Mouse (Mus musculus): ENCODE measurements around the gene Zfp710.

Gene Zfp710

DNA sequence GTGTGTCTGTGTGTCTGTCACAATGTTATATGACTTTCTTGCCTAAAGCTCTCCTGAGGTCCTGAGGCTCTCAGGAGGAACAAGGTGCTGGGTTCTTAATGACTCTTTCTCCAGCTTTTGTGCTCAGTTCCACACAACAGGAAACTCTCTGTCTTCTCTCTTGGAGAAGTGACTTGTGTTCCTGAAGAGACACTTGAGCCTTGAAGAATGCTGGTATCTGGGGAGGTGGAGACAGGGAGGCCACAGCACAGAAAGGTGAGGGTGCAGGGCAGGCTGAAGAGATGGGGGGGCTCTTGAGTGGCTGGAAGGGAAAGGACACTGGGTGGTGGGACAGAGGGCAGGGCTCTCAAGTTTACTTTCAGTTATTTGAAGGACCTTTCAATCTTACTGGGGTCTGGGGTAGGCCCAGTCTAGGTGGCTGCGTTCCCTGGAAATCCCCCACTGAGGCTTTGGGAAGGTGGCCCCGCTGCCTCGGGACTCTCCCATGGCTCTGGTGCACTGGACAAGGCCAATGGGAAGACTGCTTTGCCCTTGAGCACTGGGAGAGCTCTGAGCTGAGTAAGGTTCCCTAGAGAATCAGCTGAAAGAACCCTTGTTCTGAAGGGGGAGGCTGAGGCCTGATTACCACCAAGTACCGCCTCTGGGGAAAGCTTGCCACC is 33.9 kb downstream of the Zfp710 start:
- DNase-seq, result no peak

GRCm38 (mm10) chr7:80059064-80059838 is 34.6 kb downstream of the Zfp710 start:
- DNase-seq, result no peak

GRCm38 (mm10) chr7:80060012-80060778 is 35.6 kb downstream of the Zfp710 start:
- DNase-seq, result no peak

- no peak for DNase-seq
Measured at GRCm38 (mm10) chr7:80062083-80062826, 37.6 kb downstream of the Zfp710 start.

GRCm38 (mm10) chr7:80063244-80063643 is 38.6 kb downstream of the Zfp710 start:
- DNase-seq, result no peak

GRCm38 (mm10) chr7:80063902-80064736 is 39.5 kb downstream of the Zfp710 start:
- no peak for DNase-seq

GRCm38 (mm10) chr7:80065250-80065649 is 40.6 kb downstream of the Zfp710 start:
- DNase-seq, result no peak

DNA sequence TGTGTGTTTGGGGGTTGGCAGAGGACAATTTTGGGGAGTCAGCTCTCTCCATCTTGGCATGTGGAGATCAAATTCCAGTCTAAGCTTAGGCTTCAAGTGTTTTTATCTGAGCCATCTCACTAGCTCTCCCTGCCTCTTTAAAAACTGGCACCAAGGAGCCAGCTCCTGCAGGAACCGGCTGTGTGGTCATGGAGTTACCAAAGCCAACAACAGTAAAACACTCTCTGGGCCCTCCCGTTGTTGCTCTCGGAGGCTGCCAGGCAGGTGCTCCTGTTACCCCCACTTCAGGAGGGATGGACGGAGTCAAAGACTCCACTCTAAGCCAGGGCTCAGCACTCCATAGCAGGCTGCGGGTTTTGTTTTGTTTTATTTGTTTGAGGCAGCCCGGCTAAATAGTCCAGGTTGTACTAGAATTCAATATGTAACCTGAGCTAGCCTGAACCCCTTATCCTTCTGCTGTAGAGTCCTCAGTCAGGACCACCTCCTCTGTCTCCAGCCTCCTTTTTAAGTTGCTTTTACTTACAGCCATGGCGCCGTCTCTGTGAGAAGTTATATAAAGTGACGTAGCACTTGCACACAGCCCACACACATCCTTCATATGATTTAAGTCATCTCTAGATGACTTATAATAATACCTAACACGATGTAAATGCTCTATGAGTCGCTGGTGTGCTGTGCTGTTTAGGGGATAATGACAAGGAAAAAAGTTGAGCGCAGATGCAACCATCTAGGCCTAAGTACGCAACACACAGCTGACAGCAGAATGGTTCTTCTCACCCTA is 42.3 kb downstream of the Zfp710 start:
- DNase-seq, result no peak

DNA sequence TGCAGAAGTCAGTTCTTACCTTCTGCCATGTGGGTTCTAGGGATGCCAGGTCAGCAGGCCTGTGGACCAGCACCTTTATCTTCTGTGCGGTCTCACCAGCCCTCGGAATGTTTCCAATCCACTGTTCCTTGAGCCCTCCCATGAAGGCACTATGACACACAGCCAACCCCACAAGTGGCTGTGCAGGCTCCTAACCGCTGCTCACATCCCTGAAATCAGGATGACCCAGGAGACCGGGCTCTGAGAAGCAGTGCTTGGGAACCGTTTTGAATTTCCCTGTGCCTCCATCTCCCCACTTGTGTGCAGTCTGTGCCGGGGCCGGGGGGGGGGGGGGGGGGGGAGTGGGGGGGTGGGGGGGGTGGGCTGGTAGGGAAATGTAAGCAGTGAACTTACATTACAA is 43.7 kb downstream of the Zfp710 start:
- no peak for DNase-seq

GRCm38 (mm10) chr7:80069615-80070327 is 45.2 kb downstream of the Zfp710 start:
- DNase-seq, result no peak

GRCm38 (mm10) chr7:80071209-80071608 is 46.6 kb downstream of the Zfp710 start:
- no peak for DNase-seq

- DNase-seq, result no peak
Measured at GRCm38 (mm10) chr7:80072297-80072696, 47.7 kb downstream of the Zfp710 start.

- no peak for DNase-seq
Measured at GRCm38 (mm10) chr7:80073506-80073905, 48.9 kb downstream of the Zfp710 start.

- no peak for DNase-seq
Measured at GRCm38 (mm10) chr7:80074921-80075441, 50.4 kb downstream of the Zfp710 start.

GRCm38 (mm10) chr7:80075946-80076583 is 51.5 kb downstream of the Zfp710 start:
- no peak for DNase-seq

GRCm38 (mm10) chr7:80076961-80077716 is 52.5 kb downstream of the Zfp710 start:
- no peak for DNase-seq

DNA sequence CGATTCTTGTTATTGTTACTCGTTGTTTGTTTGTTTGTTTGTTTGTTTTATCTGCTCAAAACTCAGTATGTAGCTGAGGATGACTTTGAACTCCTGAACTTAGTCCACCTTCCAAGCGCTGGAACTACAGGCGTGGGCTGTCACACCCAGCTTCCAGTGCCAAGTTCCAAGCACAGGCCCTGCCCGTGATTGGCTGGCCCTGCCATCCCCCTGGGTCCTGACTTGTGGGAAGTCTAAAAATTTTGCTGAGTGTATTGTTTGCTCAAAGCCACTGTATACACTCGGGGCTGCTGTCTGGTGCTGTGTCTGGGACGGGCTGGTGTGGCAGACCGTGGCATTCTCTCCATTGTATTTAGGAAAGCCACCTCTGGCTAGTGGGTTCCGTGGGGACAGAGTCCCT is 53.2 kb downstream of the Zfp710 start:
- DNase-seq, result no peak

DNA sequence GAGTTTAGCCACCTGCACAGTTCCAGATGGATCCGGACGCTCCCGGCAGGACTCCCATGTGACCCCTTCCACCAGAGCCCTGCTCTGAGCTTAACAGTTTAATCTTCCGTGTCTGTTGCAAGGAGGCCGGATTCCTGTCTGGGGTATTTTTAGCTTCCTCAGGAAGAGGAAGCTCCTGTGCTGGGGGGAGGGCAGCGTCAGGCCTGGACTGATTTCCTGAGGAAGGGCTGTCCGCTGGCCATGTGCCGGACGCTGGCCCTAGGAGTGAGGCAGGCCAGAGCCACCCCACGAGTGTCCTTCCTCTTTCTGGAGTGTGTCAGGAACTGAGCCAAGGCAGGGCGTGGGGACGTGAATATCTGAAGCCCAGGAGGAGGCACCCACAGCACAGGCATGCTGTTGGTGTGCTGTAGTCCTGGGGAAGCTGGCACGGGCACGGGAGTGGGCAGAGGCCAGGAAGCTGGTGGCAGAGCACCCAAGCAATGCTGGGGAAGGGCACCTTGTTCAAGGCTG is 54.2 kb downstream of the Zfp710 start:
- DNase-seq, result no peak

Measured in thymus, postnatal 4 days (tissue).